Mouse (Mus musculus): ENCODE data around the gene Ttc38. TPM values are rescaled to one million over a fixed set of nuclear protein-coding genes. Genes with fewer than 3 reads are reported as not detected.

The Ttc38 gene
- total RNA-seq (2021), result 1 to 10 TPM; 4.4 to 7.3 TPM

DNA sequence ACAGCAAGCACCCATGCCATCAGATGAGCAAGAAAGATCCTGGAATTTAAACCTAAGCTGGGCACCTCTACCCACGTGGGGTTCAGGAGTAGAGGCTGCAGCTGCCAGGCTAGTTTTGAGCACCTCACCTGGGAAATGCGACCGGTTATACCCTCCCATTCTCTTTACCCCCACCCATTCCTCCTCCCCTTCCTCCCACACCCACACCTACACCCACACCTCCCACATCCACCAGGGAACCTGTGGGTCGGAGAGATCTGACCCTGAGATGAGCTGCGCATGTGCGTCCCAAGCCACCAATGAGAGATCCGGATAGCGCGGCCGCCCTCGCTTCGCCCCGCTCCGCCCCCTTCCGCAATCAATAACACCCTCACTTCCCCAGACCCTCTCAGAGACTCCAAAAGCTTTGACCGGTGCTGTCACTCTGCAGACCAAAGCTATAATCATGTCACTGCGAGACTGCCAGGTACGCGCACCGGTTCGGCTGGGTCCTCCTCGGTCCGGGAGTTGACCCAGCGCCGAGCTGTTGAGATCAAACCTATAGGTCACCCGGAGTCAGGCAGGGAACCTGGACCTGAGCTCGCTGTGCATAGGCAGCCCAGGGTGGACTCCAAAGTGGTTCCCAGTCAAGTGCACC, at the start of gene Ttc38:
Ttc38 (plus strand) TSS at position 353 of the 637 bp plus-strand sequence.
- peak; percentile 64 to 71 for DNase-seq (ENCODE audit: extremely low spot score in 1 of 2, low spot score in 1 of 2)

DNA sequence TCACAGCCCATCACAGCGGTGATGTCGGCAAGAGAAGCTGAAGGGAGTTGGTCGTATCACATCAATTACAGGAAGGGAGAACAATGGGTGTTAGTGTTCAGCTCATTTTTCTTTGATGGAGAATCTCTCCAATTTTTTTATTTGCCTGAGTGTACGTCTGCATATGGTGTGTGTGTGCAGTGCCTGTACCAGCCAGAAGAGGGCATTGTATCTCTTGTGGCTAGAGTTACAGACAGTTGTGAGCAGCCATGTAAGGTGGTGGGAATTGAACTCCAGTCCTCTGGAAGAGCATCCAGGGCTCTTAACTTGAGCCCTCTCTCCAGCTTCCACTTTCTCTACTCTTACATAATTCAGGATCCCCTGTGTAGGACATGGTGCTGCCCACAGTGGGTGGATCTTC, 49.0 kb upstream of the Ttc38 start:
- no peak for DNase-seq (ENCODE audit: extremely low spot score in 1 of 2, low spot score in 1 of 2)

DNA sequence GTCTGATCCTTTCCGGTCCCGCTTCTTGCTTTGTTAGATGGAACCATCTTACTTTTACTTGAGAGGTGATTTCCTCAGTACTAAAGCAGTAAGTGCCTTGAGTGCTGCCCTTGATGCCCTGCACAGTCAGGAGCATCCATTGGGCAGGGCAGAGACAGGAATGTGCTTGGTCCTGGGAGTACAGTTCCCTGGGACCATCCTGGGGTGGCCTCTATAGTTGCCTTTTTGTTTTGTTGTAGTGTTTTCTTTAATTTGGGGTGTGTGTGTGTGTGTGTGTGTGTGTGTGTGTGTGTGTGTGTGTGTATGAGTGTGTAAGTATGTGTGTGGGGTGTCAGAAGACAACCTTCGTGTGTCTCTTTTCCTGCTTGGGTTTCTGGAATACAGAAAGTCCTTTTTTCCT, 47.8 kb upstream of the Ttc38 start:
- no peak for DNase-seq (ENCODE audit: extremely low spot score in 1 of 2, low spot score in 1 of 2)

DNA sequence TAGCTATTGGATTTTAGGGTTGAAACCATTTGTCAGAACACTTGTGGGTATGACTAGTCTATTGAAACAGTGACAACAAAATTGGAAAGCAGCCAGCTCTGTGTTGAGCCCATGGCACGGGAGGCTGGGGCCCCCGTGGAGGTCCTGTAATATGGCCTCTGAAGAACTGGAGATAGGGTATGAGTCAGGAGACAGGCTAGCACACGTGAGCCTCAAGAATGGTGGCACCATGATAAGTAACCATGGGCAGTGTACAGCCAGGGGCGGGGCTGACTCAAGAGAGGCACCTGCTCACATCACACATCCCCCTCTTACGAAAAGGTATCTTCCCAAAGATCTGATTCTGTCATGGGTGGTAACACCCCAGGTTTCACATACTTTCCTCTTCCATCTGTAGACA, 45.4 kb upstream of the Ttc38 start:
- no peak for DNase-seq (ENCODE audit: extremely low spot score in 1 of 2, low spot score in 1 of 2)

DNA sequence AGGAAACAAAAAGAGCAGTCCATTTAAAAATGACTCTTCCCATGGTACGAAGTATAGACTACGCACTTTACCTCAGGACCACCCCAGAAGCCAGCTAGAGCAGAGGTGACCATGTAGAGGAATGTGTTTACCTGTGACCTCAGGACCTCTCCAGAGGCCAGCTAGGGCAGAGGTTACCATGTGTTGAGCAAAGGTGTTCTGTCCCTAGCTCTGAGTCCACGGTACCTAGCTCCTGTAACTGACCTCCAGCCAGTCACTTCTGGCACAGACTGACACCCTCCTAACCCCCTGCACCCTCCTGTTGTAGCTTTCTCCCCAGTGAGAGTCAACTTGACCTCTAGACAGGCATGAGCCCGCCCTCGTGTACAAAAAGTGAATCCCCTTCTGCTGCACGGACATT, 44.6 kb upstream of the Ttc38 start:
- no peak for DNase-seq (ENCODE audit: extremely low spot score in 1 of 2, low spot score in 1 of 2)

DNA sequence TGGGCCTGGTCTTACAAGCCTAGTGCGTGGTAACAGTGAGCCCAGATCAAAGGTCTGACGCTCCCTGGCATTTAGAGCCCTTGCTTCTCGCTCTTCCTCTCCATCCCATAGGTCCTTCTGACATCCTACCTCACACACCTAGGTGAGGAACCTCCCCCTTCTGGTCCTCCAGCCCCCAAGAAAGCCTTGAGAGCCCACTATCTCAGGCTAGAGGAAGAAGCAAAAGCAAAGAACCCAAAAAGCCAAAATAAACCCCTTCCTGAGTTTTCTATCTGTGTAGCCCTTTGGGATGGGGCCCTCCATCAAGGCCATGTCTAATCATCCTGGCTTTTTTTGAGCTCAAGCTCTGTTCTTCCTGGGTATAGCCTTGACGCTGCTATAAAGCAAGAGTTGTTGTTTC, 44.1 kb upstream of the Ttc38 start:
- no peak for DNase-seq (ENCODE audit: extremely low spot score in 1 of 2, low spot score in 1 of 2)

DNA sequence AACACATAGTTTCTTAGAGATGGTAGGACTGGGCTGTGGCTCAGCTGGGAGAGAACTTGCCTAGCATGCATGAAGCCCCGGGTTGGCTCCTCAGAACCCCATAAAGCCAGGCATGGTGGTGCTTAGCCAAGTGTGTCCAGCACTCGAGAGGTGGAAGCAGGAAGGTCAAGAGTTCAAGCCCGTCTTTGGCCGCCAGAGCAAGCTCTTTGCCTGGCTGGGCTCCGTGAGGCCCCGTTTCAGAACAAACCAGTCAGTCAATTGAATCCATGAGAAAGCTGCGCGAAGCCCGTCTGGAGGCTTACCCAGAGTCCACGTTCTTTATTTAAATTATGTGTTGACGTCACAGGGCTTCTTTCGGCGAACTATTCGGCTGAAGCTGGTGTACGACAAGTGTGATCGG, 43.5 kb upstream of the Ttc38 start:
- no peak for DNase-seq (ENCODE audit: extremely low spot score in 1 of 2, low spot score in 1 of 2)

DNA sequence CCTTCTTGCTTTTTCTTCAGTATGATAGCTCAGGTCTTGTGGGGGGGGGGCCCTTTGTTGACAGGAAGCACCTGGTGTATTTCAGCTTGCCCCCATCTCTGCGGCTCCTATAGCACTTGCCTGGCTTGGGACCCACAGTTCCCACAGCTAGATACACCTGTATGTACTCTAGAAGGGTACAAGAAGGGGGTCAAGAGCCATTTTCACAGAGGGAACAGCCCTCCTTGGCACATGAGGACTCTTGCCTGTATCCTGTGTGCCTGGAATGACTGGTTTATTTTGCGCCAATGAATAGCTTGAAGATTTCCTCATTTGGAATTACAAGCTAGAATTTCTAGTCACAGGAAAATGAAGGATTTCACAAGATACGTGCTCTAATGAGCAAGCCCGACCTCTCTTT, 40.7 kb upstream of the Ttc38 start:
- no peak for DNase-seq (ENCODE audit: extremely low spot score in 1 of 2, low spot score in 1 of 2)

DNA sequence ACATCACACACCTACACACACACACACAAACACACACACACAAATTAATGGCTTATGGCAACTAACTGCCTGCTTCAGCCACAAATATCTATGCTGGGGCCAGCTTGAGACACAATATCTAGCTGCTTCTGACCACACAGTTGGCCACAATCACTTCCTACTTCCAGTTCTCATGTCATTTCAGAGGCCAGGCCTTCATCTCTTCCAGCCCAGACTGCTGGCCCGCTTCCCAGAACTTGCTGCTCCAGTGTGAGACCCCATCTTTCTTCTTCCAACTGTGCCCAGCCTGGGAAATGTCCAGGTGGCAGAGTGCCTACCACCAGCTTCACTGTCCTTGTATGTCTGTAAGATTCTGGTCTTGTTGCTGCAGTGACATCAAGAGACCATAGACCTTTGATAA, 39.3 kb upstream of the Ttc38 start:
- DNase-seq (ENCODE audit: extremely low spot score in 1 of 2, low spot score in 1 of 2), result peak in 1 of 2 experiments; percentile 42

DNA sequence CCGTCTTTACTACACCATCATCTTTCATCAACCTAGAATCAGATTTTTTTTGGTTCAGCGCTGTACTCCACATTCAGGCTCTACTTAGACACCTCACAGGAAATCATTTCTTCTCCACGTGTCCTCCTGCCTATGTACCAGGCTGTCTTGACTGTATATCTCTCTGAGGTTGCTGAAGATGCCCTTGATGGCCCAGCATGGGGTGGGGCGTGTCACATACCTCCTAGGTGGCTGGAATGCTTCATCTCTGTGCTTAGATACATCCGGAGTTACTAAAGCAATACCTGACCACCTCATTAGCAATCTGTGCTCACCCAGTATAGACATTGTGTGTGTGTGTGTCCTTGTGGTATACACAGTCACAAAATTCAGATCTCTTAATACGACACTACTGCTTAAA, 36.6 kb upstream of the Ttc38 start:
- DNase-seq (ENCODE audit: extremely low spot score in 1 of 2, low spot score in 1 of 2), result no peak

DNA sequence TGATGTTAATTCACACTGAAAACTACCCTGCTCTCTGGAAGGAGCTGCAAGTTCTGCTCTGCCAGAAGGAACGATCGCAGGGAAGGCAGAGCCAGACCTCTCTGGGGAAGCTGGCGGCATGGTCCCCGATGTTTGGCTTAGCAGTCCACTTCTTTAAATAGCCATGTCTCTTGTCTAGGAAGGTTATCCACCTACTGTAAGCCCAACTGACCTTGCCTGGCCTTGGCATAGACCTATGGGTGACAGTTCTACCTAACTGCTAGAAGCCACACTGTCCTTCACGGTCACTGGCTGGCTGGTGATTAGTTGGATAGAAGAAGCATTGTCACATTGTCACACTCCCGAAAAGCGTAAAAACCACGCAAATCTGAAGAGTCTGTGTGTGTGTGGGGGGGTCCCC, 33.4 kb upstream of the Ttc38 start:
- no peak for DNase-seq (ENCODE audit: extremely low spot score in 1 of 2, low spot score in 1 of 2)

DNA sequence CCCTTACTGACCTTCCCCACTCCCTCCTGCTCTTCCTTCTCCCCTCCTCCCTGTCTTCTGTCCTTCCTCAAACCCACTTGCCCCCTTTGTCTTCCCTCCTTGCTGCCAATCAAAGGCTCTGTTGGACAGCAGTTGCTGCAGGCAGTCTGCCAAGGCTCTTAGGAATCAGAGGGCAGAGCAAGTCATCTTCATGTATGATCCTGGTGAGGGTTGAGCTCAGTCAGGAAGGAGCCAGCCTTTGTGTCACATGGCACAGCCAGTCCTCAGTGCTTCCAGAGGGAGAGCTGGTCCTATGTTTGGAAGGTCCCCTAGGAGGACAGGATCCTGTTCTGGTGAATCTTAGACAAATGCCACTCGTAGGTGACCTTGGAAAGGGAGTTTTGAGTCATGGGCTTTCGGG, 29.2 kb upstream of the Ttc38 start:
- DNase-seq (ENCODE audit: extremely low spot score in 1 of 2, low spot score in 1 of 2), result no peak

DNA sequence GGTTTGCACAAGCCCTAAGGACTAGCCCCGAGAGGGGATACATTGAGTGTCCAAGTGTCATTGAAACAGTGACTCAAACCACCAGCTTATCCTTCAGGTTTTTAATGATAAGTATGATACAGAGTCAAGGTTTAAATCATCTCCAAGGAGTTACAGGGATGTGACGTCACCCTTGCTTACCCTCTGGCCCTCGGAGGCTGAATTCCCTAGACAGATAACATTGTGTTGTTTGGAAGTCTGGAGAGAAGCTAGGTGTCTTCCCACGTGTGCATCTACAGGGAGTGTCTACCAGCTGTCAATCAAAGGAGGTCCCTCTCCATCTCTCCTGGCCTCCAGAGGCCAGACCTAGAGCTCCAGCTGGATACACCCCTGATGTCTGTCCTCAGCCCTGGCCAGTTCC, 25.2 kb upstream of the Ttc38 start:
- no peak for DNase-seq (ENCODE audit: extremely low spot score in 1 of 2, low spot score in 1 of 2)

DNA sequence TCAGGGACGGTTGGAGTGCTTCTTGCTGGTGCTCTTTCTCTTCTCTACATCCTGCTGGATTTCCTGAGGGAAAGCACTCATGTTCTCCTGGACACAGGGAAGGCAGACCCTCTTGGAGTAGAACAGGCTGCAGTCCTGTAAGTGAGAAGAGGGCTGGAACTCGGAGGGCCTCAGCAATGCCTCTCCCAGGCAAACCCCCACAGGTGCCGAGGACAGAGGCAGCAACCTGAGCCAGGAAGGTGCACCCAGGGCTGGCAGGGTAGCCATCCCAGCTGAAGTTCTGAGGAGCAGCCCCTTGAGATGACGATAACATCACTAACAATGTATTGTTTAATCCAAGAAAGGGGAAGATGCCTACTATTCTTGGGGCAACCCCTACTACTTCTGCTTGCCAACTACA, 24.7 kb upstream of the Ttc38 start:
- no peak for DNase-seq (ENCODE audit: extremely low spot score in 1 of 2, low spot score in 1 of 2)

DNA sequence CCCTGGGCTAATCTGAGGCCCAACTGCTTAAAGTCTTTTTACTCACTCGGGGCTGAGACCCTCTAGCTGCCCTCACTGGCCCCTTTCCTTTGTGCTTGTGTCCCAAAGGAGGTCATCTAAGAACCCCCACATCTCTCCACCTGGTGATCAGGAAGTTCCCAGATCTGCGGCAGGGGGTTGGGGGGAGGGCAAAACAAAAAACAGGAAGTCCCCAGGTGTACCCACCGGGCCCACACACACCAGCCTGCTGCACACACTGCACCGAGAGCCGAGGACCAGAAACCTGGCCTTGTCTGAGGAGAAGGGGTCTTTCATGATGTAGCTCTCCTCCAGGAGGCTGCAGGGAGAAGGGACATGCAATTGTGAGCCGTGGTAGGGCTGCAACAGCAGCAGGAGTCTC, 24.1 kb upstream of the Ttc38 start:
- no peak for DNase-seq (ENCODE audit: extremely low spot score in 1 of 2, low spot score in 1 of 2)

DNA sequence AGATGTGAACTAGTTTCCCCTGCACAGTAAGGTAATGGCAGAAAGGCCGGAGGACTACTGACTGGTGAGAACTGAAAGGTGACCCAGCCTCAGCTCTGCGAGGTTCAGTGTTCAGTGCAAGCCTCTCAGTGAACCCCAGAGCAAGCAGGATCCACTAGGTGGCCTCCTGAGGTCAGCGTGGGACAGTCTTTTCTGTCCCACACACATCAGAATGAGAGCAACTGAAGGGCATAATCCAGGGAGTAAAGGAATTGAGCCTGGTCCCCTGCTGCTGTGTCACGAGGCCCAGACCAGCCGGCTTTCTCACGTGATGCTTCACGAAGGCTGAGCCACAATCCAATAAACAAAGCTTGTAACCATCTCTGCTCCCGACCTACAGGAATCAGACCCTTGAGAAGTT, 23.7 kb upstream of the Ttc38 start:
- DNase-seq (ENCODE audit: extremely low spot score in 1 of 2, low spot score in 1 of 2), result no peak

DNA sequence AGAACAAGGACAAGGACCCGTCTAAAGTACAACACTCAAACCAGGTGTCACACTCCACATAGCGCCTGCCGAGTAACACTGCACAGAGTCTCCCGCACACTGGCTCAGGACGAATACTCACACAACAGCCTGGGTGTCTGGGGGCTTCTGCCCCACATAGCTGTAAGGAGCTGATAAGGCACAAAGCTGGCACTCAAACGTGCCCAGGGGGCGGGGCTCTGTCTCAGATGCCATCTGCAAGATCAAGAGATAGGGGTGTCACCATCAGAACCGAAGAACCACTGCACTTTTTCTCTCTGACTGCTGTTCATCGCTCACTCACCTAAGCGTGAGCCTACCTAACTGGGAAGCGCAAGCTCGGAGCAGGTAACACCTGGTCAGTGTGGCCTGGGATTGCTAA, 23.0 kb upstream of the Ttc38 start:
- no peak for DNase-seq (ENCODE audit: extremely low spot score in 1 of 2, low spot score in 1 of 2)

DNA sequence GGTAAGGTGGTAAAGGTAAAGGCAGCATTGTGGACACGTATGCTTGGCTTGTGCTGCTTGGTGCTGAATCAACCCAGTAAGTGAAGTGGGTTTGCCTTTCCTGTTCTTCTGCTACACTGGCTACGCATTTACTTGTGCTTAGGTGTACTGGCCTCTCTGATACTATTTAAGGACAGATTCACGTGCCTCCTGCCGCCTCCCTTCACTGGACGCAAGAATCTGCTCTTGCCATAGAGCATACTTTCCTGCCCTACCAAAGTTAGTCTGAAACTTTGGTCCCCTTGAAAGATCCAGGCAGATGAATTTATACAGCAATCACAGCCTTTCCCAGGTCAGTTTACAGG, 21.7 kb upstream of the Ttc38 start:
- DNase-seq (ENCODE audit: extremely low spot score in 1 of 2, low spot score in 1 of 2), result no peak

DNA sequence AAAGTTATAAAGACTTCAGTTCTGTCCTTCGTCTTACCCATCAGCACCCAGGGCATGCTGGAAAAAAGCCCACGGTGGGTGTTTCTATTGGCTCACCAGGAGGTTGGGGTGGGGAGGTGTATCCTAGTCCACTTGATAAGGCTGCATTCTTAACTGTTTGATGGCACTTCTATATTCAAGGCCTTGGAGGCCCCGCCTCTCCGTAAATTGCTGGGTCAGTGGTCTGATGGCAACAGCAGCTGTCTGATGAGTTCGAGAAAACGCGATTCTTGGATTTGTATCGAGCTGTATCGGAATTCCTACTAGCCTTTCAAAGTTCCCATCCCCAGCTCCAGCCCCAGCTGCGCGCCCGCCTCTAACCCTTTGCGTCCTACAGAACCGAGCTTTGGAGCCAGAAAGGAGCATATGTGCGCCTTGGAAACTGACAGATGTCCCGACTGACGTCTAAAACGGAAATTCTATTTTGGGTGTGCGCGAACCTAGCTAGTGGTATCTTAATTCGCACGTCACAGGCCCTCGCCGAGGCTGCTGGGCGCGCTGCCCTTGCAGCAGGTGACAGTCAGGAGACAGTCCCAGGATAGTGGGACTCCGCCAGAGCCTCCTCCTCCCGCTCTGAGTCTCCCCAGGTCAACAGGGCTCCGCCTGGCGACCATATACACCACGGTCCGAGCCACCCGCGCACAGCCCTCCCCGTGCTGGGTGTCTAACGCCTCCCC, 21.1 kb upstream of the Ttc38 start:
- peak; percentile 63 to 67 for DNase-seq (ENCODE audit: extremely low spot score in 1 of 2, low spot score in 1 of 2)

DNA sequence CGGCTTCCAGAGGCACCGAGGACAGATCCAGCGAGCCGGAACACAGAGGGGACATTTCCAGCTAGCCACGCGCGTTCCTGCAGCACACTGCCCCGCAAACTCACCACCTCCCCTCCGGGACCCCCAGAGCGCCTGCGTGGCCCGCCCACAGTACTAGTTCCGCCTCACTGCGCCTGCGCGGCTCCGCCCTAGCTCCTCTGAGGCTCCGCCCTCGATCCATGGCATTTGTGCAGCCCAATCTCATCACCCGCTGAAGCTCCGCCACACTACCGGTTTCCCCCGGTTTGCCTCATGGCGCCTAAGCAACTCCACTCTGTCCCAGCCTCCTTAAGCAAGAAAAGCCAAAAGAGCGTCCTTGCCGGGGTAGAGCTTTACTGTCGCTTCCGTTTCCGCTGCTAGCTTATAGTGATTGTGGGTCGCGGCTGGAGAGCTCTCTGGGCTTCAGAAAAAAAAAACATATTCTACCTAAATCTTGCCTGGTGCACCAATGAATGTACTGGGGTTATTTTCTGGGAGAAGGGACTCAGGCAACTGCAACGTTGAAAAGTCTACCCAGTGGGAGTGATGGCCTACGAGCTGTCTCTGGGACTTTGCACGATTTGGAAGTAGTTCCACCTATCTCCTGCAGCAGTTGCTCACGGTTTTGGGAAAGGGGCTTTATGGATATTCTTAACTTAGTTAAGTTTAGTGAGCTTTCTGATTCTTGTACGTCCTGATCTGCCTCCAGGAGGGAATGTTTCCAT, 20.4 kb upstream of the Ttc38 start, which contains the start of gene Cdpf1:
Cdpf1 (minus strand) TSS at position 163 of the 743 bp plus-strand sequence.
- DNase-seq (ENCODE audit: extremely low spot score in 1 of 2, low spot score in 1 of 2), result peak; percentile 97 to 99

DNA sequence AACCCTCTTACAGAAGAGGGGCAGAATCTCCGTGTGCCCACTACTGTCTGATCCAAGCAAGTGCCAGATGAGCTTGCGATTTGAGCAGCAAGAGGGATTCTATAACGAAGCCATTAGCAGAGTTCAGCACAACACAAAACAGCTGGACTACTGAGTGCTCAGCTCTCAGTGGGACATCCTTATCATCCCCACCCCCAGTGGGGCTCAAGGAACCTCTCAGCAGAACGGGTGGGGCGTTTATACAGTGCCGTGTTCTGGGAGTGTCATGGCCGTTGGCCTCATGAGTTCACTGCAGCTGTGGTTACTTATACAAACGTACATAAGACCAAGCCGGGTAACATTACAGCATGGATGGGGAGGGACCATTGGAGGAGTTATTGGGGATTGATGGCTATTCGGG, 18.7 kb upstream of the Ttc38 start:
- DNase-seq (ENCODE audit: extremely low spot score in 1 of 2, low spot score in 1 of 2), result no peak
